Mouse (Mus musculus) liver, adult (tissue): ENCODE data around the gene Esp24.
"Not testable (repeated sequence)": the region's sequence is repeated elsewhere in the genome, so short reads cannot be mapped to it uniquely, and the experiment has no call there.

Experiments used
- GATA4 ChIP-seq: IDR thresholded peaks from 2 replicates; pipeline ENCODE4 v1.6.1; 2014; ENCODE audit warnings: mild to moderate bottlenecking, low read length; ENCODE audit not compliant: insufficient replicate concordance

Gene Esp24

DNA sequence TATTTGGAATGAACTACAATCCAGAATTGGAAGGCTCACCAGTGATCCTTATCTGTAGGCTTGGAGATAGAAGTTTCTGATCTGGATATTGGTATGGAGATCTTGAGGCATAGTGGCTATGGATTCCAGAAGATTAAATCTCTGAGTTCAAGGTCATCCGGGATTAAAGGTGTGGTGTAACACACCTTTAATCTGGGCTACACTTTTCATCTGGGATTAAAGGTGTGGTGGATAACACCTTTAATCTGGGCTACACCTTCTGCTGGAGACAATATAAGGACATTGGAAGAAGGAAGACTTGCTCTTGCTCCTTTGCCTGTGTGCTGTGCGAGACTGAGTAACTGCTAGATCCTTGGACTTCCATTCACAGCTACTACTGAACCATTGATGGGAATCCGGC, at the start of gene Esp24:
Esp24 (plus strand) TSS at position 301 of the 400 bp plus-strand sequence.
- not testable (repeated sequence) for TF ChIP-seq GATA4

DNA sequence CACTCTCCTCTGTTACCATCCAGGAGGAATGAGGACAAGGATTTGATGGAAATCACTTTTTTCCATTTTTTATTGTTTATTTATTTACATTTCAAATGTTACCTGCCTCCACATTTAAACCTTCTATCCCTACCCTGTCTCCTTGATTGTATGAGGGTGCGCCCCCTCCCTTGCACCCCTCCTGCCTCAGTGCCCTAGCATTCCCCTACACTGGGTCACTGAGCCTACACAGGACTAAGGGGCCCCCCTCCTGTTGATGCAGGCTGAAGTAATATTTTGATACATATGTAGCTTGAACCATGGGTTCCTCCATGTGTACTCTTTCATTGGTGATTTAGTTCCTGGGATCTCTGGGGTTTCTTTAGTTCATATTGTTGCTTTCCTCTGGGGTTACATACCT, 26.6 kb upstream of the Esp24 start:
- TF ChIP-seq GATA4 = no peak

DNA sequence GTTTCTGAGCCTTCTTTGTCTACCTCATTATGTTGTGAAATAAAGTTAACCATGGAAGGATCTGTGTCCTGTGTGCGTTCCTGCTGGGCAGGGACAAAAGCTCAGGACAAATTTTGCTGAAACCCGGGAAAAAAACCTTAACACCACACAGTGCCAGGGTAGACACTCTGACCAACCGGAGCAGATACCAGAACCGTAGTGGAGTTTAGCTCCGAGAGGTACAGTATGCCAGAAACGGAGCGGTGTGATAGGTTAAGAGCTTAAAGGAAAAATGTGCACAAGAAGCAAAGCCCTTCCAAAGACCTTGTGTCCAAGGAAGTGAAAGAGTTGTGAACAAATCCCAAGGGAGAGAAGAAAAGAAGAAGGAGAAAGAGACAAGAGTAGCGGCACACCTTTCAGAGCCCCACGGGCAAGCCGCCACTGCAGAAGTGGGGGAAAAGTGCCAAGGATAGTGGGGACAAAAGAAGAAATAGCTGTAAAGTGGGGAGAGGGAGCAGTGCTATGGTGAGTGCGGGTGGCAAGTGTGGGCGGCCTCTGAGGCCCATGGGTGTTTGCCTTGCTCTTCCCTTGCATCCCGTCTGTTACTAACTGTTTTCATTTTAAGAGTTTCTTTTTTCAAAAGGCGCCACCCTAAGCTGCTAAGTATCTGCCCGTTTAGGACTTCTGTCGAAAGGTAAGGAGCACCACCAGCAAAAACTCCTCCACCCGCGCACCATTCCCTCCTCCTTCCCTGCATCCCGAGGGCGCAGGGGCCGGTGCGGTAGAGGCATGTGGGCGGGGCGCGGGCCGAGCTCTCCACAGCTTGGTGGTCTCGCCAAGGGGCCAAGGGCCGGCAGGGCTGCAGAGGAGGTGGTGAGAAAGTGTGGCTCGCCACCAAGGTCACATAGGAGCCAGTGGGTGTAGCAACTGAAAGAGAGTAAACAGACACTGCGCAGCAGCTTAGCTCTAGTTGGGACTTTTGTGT, 25.5 kb upstream of the Esp24 start:
- TF ChIP-seq GATA4 = no peak

DNA sequence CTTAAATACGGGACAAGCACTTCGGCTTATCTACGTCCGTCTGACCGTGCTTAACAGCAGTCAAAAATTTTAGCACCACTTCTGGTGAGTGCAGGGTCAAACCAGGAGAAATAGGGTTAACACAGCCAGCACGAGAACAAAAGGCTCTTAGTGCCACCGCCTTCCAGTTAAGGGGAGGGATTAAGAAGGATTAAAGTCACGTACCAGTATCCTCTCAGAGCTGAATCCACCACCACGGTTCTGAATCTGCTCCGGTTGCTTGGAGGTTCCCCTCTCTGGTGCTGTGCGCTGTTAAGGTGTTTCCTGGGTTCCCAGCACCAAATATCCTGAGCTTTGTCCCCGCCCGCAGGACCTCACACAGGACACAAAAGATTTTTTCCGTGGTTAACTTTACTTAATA, 19.3 kb upstream of the Esp24 start:
- no peak for TF ChIP-seq GATA4

DNA sequence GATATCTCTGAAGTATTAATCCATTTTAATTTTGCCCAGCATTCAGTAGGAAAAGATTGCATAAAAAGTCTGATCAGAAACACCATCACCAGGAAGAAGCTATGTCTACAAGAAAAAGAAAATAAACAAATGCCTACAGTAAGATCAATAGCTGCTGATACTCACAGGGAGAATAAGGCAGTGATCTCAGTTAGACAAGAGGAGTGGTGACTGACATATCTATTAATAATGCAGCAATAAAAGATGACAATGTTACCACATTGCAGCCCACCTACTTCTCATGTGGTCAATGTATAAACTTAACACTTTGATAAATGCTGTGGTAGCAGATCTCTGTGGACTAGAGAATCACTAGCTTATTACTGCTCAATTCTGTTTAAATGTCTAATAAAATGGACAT, 6.7 kb downstream of the Esp24 start, which contains the start of gene Gm21903:
Gm21903 (minus strand) TSS at position 101 of the 400 bp plus-strand sequence.
- TF ChIP-seq GATA4 = no peak

DNA sequence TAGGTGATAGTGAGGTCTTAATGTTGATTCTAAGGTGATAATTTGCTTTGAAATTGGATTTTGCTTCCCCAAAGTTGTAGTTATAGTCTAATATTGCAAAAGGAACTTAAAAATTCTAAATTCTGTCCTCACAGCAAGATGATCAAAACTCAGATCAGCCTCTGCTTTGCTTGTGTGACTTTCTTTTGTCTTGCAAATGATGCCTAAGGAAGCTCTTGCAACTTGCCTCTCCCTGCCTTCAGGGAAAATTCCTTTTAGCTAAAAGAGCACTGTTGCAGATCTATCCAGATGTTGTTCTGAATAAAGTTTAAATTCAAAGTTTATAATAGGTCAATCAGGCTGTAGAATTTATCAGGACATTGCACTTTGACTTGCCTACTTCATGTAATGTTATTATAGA, 27.1 kb downstream of the Esp24 start:
- no peak for TF ChIP-seq GATA4

DNA sequence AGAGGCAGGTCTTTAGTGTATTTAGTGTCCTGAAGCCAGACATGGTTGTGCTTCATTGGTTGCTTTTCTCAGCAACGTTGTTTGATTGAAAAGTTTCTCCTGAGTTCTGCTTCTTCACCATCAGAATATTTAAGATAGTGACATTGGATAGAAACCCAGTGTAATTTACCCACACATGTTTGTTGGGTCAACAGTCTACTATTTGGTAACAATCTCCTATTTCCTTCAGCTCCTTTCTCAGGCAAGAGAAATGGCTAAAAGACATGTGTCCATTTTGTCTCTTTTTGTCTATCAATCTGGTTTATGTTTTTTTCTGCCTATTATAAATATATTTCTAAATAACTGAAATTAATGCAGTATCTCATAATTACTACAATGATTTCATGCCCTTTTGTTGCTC, 40.4 kb downstream of the Esp24 start, which contains the start of gene Esp23:
Esp23 (minus strand) TSS at position 101 of the 400 bp plus-strand sequence.
- no peak for TF ChIP-seq GATA4
